Mouse (Mus musculus): ENCODE results near the gene Thoc6. TPM values are rescaled to one million over a fixed set of nuclear protein-coding genes. Genes with fewer than 3 reads are reported as not detected.

Gene Thoc6
- polyA plus RNA-seq, 1 experiment from 2014 or later, result 51.9 TPM

GRCm38 (mm10) chr17:23675564-23676281, 2.0 kb upstream of the Thoc6 start:
- Histone ChIP-seq H3K4me2 (peak overlapping the region; percentile 88), H3K9ac (no peak overlapping the region; the same call in 1 of the 2 replicates), H3K27ac (replicated peaks) (no peak overlapping the region), H3K4me1 (replicated peaks) (peaks cover 60% of the 10 kb centered on the region), H3K9me3 (no peaks in the 10 kb centered on the region), H3K27me3 (peaks cover 64% of the 10 kb centered on the region), H3K36me3 (no peaks in the 10 kb centered on the region), H3K4me3 (peak overlapping the region; percentile 44)
- no peak for ATAC-seq (ENCODE audit: low read depth)
- WGBS, result 10% methylated on average over 15 of the region's 15 CpGs

GRCm38 (mm10) chr17:23675127-23675526, 1.4 kb upstream of the Thoc6 start:
- Histone ChIP-seq H3K27me3 (peaks cover 58% of the 10 kb centered on the region), H3K4me3 (no peak overlapping the region), H3K9ac (0 out of 2 replicates have a peak overlapping the region, but pooled peaks have one; percentile 17), H3K27ac (replicated peaks) (no peak overlapping the region), H3K4me2 (peak overlapping the region; percentile 88), H3K36me3 (peaks cover 6% of the 10 kb centered on the region), H3K9me3 (no peaks in the 10 kb centered on the region), H3K4me1 (replicated peaks) (peaks cover 60% of the 10 kb centered on the region)
- ATAC-seq (ENCODE audit: low read depth), result no peak
- WGBS, result 41% methylated on average over 5 of the region's 5 CpGs

- no peak overlapping the region for H3K27ac ChIP-seq (replicated peaks)
- H3K27me3 ChIP-seq, result peaks cover 51% of the 10 kb centered on the region
- H3K36me3 ChIP-seq, result peaks cover 13% of the 10 kb centered on the region
- H3K4me2 ChIP-seq, result peak overlapping the region; percentile 88
- no peaks in the 10 kb centered on the region for H3K9me3 ChIP-seq
- ATAC-seq (ENCODE audit: low read depth), result no peak
- H3K4me3 ChIP-seq, result peak overlapping the region; percentile 59
- H3K9ac ChIP-seq, result peak overlapping the region; percentile 84
- WGBS, result 42% methylated on average over 9 of the region's 9 CpGs
- peaks cover 58% of the 10 kb centered on the region for H3K4me1 ChIP-seq (replicated peaks)
These were observed 730 bp upstream of the Thoc6 start for GRCm38 (mm10) chr17:23674271-23674952.

GRCm38 (mm10) chr17:23672761-23673160, 921 bp downstream of the Thoc6 start:
- H3K27ac ChIP-seq (replicated peaks), result no peak overlapping the region
- H3K4me1 ChIP-seq (replicated peaks), result peaks cover 54% of the 10 kb centered on the region
- peak overlapping the region; percentile 59 for H3K4me3 ChIP-seq
- peaks cover 29% of the 10 kb centered on the region for H3K36me3 ChIP-seq
- 68% methylated on average over 3 of the region's 3 CpGs for WGBS
- H3K9ac ChIP-seq, result peak overlapping the region; percentile 84; the same call in 1 of the 2 replicates
- peaks cover 34% of the 10 kb centered on the region for H3K27me3 ChIP-seq
- H3K4me2 ChIP-seq, result peak overlapping the region; percentile 88
- 0 out of 2 replicates have a peak, but pooled peaks have one; percentile 0 for ATAC-seq (ENCODE audit: low read depth)
- H3K9me3 ChIP-seq, result no peaks in the 10 kb centered on the region

- H3K4me2 ChIP-seq, result no peak overlapping the region
- no peak for ATAC-seq (ENCODE audit: low read depth)
- 96% methylated on average over 3 of the region's 3 CpGs for WGBS
- no peaks in the 10 kb centered on the region for H3K9me3 ChIP-seq
- H3K36me3 ChIP-seq, result peaks cover 41% of the 10 kb centered on the region
- H3K27ac ChIP-seq (replicated peaks), result no peak overlapping the region
- no peak overlapping the region for H3K9ac ChIP-seq
- H3K27me3 ChIP-seq, result peaks cover 24% of the 10 kb centered on the region
- no peak overlapping the region for H3K4me3 ChIP-seq
- H3K4me1 ChIP-seq (replicated peaks), result peaks cover 42% of the 10 kb centered on the region
These were observed 2.2 kb downstream of the Thoc6 start for GRCm38 (mm10) chr17:23671519-23671918.

GRCm38 (mm10) chr17:23670516-23671074, 3.1 kb downstream of the Thoc6 start:
- ATAC-seq (ENCODE audit: low read depth), result no peak
- Histone ChIP-seq H3K4me2 (no peak overlapping the region), H3K27ac (replicated peaks) (no peak overlapping the region), H3K9ac (no peak overlapping the region), H3K4me1 (replicated peaks) (peaks cover 33% of the 10 kb centered on the region), H3K36me3 (peaks cover 48% of the 10 kb centered on the region), H3K27me3 (peaks cover 15% of the 10 kb centered on the region), H3K4me3 (no peak overlapping the region), H3K9me3 (no peaks in the 10 kb centered on the region)
- 91% methylated on average over 7 of the region's 7 CpGs for WGBS

- Histone ChIP-seq H3K27ac (replicated peaks) (no peak overlapping the region), H3K9me3 (no peaks in the 10 kb centered on the region), H3K4me2 (no peak overlapping the region), H3K27me3 (peaks cover 32% of the 10 kb centered on the region), H3K4me1 (replicated peaks) (peaks cover 5% of the 10 kb centered on the region), H3K36me3 (peaks cover 46% of the 10 kb centered on the region), H3K4me3 (no peak overlapping the region), H3K9ac (no peak overlapping the region)
- ATAC-seq (ENCODE audit: low read depth), result no peak
- WGBS, result 88% methylated on average over 14 of the region's 14 CpGs
These were observed 8.2 kb downstream of the Thoc6 start for GRCm38 (mm10) chr17:23665511-23665910.

- 10% methylated on average over 5 of the region's 5 CpGs for WGBS
- peak; percentile 33; the same call in 1 of the 2 replicates for ATAC-seq (ENCODE audit: low read depth)
These were observed 9.1 kb downstream of the Thoc6 start for GRCm38 (mm10) chr17:23664556-23665021.

GRCm38 (mm10) chr17:23661526-23661925, 12.2 kb downstream of the Thoc6 start:
- 1% methylated on average over 9 of the region's 9 CpGs for WGBS
- peaks cover 8% of the 10 kb centered on the region for H3K4me1 ChIP-seq (replicated peaks)

More at GRCm38 (mm10) chr17:23664556-23665021, 9.1 kb downstream of the Thoc6 start:
- Histone ChIP-seq H3K4me1 (replicated peaks) (peaks cover 8% of the 10 kb centered on the region), H3K4me3 (no peak overlapping the region), H3K9me3 (no peaks in the 10 kb centered on the region), H3K9ac (no peak overlapping the region), H3K27ac (replicated peaks) (no peak overlapping the region), H3K36me3 (peaks cover 36% of the 10 kb centered on the region), H3K27me3 (peaks cover 41% of the 10 kb centered on the region), H3K4me2 (no peak overlapping the region)

GRCm38 (mm10) chr17:23660876-23661200, 12.8 kb downstream of the Thoc6 start:
- Histone ChIP-seq H3K36me3 (no peaks in the 10 kb centered on the region), H3K9ac (no peak overlapping the region), H3K4me1 (replicated peaks) (peaks cover 8% of the 10 kb centered on the region), H3K4me3 (no peak overlapping the region), H3K4me2 (no peak overlapping the region), H3K9me3 (no peaks in the 10 kb centered on the region), H3K27ac (replicated peaks) (no peak overlapping the region), H3K27me3 (peaks cover 54% of the 10 kb centered on the region)
- WGBS, result 3% methylated on average over 14 of the region's 14 CpGs
- no peak for ATAC-seq (ENCODE audit: low read depth)

More at GRCm38 (mm10) chr17:23661526-23661925, 12.2 kb downstream of the Thoc6 start:
- H3K27me3 ChIP-seq, result peaks cover 52% of the 10 kb centered on the region
- H3K36me3 ChIP-seq, result peaks cover 7% of the 10 kb centered on the region; the same call in 1 of the 2 replicates
- no peaks in the 10 kb centered on the region for H3K9me3 ChIP-seq
- no peak for ATAC-seq (ENCODE audit: low read depth)
- H3K4me2 ChIP-seq, result no peak overlapping the region
- H3K9ac ChIP-seq, result no peak overlapping the region
- H3K27ac ChIP-seq (replicated peaks), result no peak overlapping the region
- no peak overlapping the region for H3K4me3 ChIP-seq

- no peaks in the 10 kb centered on the region for H3K36me3 ChIP-seq
These were observed 13.4 kb downstream of the Thoc6 start, which contains the start of gene Bicdl2 for GRCm38 (mm10) chr17:23660117-23660875. TSS of gene Bicdl2 (plus strand) at chr17:23660506.

More at GRCm38 (mm10) chr17:23660117-23660875, 13.4 kb downstream of the Thoc6 start, which contains the start of gene Bicdl2:
- Histone ChIP-seq H3K27ac (replicated peaks) (no peak within 1 kb of the TSS), H3K9me3 (no peaks in the 10 kb centered on the region), H3K4me3 (no peak within 1 kb of the TSS), H3K4me2 (no peak within 1 kb of the TSS), H3K9ac (no peak within 1 kb of the TSS), H3K4me1 (replicated peaks) (peaks cover 8% of the 10 kb centered on the region), H3K27me3 (peaks cover 54% of the 10 kb centered on the region)
- ATAC-seq (ENCODE audit: low read depth), result no peak
- 6% methylated on average over 27 of the region's 27 CpGs for WGBS
